Mouse (Mus musculus): ENCODE results near the gene Dpf1. TPM values are rescaled to one million over a fixed set of nuclear protein-coding genes. Genes with fewer than 3 reads are reported as not detected.

Gene Dpf1
- polyA plus RNA-seq, 1 experiment = 5.9 TPM

GRCm38 (mm10) chr7:29305263-29305988 is 1.7 kb downstream of the Dpf1 start:
- H3K36me3 ChIP-seq (ENCODE audit: control insufficient read depth, insufficient read depth, low read length, poor library complexity, severe bottlenecking) = no peaks in the 10 kb centered on the region
- H3K27me3 ChIP-seq (ENCODE audit: control insufficient read depth, insufficient read depth, low read length, poor library complexity, severe bottlenecking) = no peaks in the 10 kb centered on the region
- H3K9me3 ChIP-seq (replicated peaks; ENCODE audit: control insufficient read depth, insufficient read depth, low read length, poor library complexity, severe bottlenecking) = no peaks in the 10 kb centered on the region
- H3K27ac ChIP-seq (ENCODE audit: insufficient read depth, low read length) = peak overlapping the region; percentile 38
- H3K4me1 ChIP-seq (ENCODE audit: control insufficient read depth, insufficient read depth, low read length) = peaks cover 6% of the 10 kb centered on the region
- H3K9ac ChIP-seq (ENCODE audit: low read depth, poor library complexity, severe bottlenecking) = no peak overlapping the region
- TF ChIP-seq CTCF (IDR thresholded peaks at IDR 0.05; ENCODE audit: low read depth, low read length) = peak; percentile 1
- no peak for TF ChIP-seq EP300 (IDR thresholded peaks at IDR 0.05; ENCODE audit: insufficient read depth, low read depth, low read length)
- peak overlapping the region; percentile 15; the same call in 1 of the 2 replicates for H3K4me3 ChIP-seq (ENCODE audit: low read depth, low read length)

GRCm38 (mm10) chr7:29306108-29306507 is 2.4 kb downstream of the Dpf1 start:
- H3K9me3 ChIP-seq (replicated peaks; ENCODE audit: control insufficient read depth, insufficient read depth, low read length, poor library complexity, severe bottlenecking) = no peaks in the 10 kb centered on the region
- H3K4me1 ChIP-seq (ENCODE audit: control insufficient read depth, insufficient read depth, low read length) = peaks cover 6% of the 10 kb centered on the region
- no peak for TF ChIP-seq CTCF (IDR thresholded peaks at IDR 0.05; ENCODE audit: low read depth, low read length)
- TF ChIP-seq POLR2A (IDR thresholded peaks at IDR 0.05; ENCODE audit: insufficient read depth, low read length) = no peak
- TF ChIP-seq EP300 (IDR thresholded peaks at IDR 0.05; ENCODE audit: insufficient read depth, low read depth, low read length) = no peak
- no peak overlapping the region for H3K4me3 ChIP-seq (ENCODE audit: low read depth, low read length)
- H3K27me3 ChIP-seq (ENCODE audit: control insufficient read depth, insufficient read depth, low read length, poor library complexity, severe bottlenecking) = no peaks in the 10 kb centered on the region
- H3K27ac ChIP-seq (ENCODE audit: insufficient read depth, low read length) = peak overlapping the region; percentile 38; the same call in 1 of the 2 replicates
- no peak overlapping the region for H3K9ac ChIP-seq (ENCODE audit: low read depth, poor library complexity, severe bottlenecking)
- no peaks in the 10 kb centered on the region for H3K36me3 ChIP-seq (ENCODE audit: control insufficient read depth, insufficient read depth, low read length, poor library complexity, severe bottlenecking)

- Histone ChIP-seq H3K27ac (ENCODE audit: insufficient read depth, low read length) (no peak overlapping the region), H3K4me3 (ENCODE audit: low read depth, low read length) (no peak overlapping the region), H3K4me1 (ENCODE audit: control insufficient read depth, insufficient read depth, low read length) (peaks cover 6% of the 10 kb centered on the region), H3K27me3 (ENCODE audit: control insufficient read depth, insufficient read depth, low read length, poor library complexity, severe bottlenecking) (no peaks in the 10 kb centered on the region), H3K36me3 (ENCODE audit: control insufficient read depth, insufficient read depth, low read length, poor library complexity, severe bottlenecking) (no peaks in the 10 kb centered on the region), H3K9ac (ENCODE audit: low read depth, poor library complexity, severe bottlenecking) (no peak overlapping the region), H3K9me3 (replicated peaks; ENCODE audit: control insufficient read depth, insufficient read depth, low read length, poor library complexity, severe bottlenecking) (no peaks in the 10 kb centered on the region)
- peak; percentile 19 for TF ChIP-seq CTCF (IDR thresholded peaks at IDR 0.05; ENCODE audit: low read depth, low read length)
- no peak for TF ChIP-seq POLR2A (IDR thresholded peaks at IDR 0.05; ENCODE audit: insufficient read depth, low read length)
Observed at GRCm38 (mm10) chr7:29306619-29307018, 2.9 kb downstream of the Dpf1 start.

- Histone ChIP-seq H3K27me3 (ENCODE audit: control insufficient read depth, insufficient read depth, low read length, poor library complexity, severe bottlenecking) (no peaks in the 10 kb centered on the region), H3K27ac (ENCODE audit: insufficient read depth, low read length) (no peak overlapping the region), H3K9me3 (replicated peaks; ENCODE audit: control insufficient read depth, insufficient read depth, low read length, poor library complexity, severe bottlenecking) (no peaks in the 10 kb centered on the region), H3K4me3 (ENCODE audit: low read depth, low read length) (peak overlapping the region; percentile 66), H3K9ac (ENCODE audit: low read depth, poor library complexity, severe bottlenecking) (peak overlapping the region; percentile 23; the same call in 1 of the 2 replicates), H3K36me3 (ENCODE audit: control insufficient read depth, insufficient read depth, low read length, poor library complexity, severe bottlenecking) (no peaks in the 10 kb centered on the region), H3K4me1 (ENCODE audit: control insufficient read depth, insufficient read depth, low read length) (peaks cover 6% of the 10 kb centered on the region)
- no peak for TF ChIP-seq POLR2A (IDR thresholded peaks at IDR 0.05; ENCODE audit: insufficient read depth, low read length)
- no peak for TF ChIP-seq EP300 (IDR thresholded peaks at IDR 0.05; ENCODE audit: insufficient read depth, low read depth, low read length)
- no peak for TF ChIP-seq CTCF (IDR thresholded peaks at IDR 0.05; ENCODE audit: low read depth, low read length)
Observed at GRCm38 (mm10) chr7:29307350-29308104, 3.8 kb downstream of the Dpf1 start.

- H3K27me3 ChIP-seq (ENCODE audit: control insufficient read depth, insufficient read depth, low read length, poor library complexity, severe bottlenecking) = no peaks in the 10 kb centered on the region
- no peaks in the 10 kb centered on the region for H3K9me3 ChIP-seq (replicated peaks; ENCODE audit: control insufficient read depth, insufficient read depth, low read length, poor library complexity, severe bottlenecking)
Observed at GRCm38 (mm10) chr7:29309221-29309721, 5.5 kb downstream of the Dpf1 start.

GRCm38 (mm10) chr7:29309749-29310148 is 6.0 kb downstream of the Dpf1 start:
- Histone ChIP-seq H3K4me3 (ENCODE audit: low read depth, low read length) (peak overlapping the region; percentile 59), H3K27ac (ENCODE audit: insufficient read depth, low read length) (no peak overlapping the region), H3K9ac (ENCODE audit: low read depth, poor library complexity, severe bottlenecking) (peak overlapping the region; percentile 45), H3K4me1 (ENCODE audit: control insufficient read depth, insufficient read depth, low read length) (peaks cover 8% of the 10 kb centered on the region), H3K27me3 (ENCODE audit: control insufficient read depth, insufficient read depth, low read length, poor library complexity, severe bottlenecking) (no peaks in the 10 kb centered on the region), H3K9me3 (replicated peaks; ENCODE audit: control insufficient read depth, insufficient read depth, low read length, poor library complexity, severe bottlenecking) (no peaks in the 10 kb centered on the region), H3K36me3 (ENCODE audit: control insufficient read depth, insufficient read depth, low read length, poor library complexity, severe bottlenecking) (no peaks in the 10 kb centered on the region)
- no peak for TF ChIP-seq EP300 (IDR thresholded peaks at IDR 0.05; ENCODE audit: insufficient read depth, low read depth, low read length)
- no peak for TF ChIP-seq CTCF (IDR thresholded peaks at IDR 0.05; ENCODE audit: low read depth, low read length)
- TF ChIP-seq POLR2A (IDR thresholded peaks at IDR 0.05; ENCODE audit: insufficient read depth, low read length) = no peak

More at GRCm38 (mm10) chr7:29309221-29309721, 5.5 kb downstream of the Dpf1 start:
- Histone ChIP-seq H3K27ac (ENCODE audit: insufficient read depth, low read length) (no peak overlapping the region), H3K4me1 (ENCODE audit: control insufficient read depth, insufficient read depth, low read length) (peaks cover 8% of the 10 kb centered on the region), H3K36me3 (ENCODE audit: control insufficient read depth, insufficient read depth, low read length, poor library complexity, severe bottlenecking) (no peaks in the 10 kb centered on the region), H3K4me3 (ENCODE audit: low read depth, low read length) (peak overlapping the region; percentile 59), H3K9ac (ENCODE audit: low read depth, poor library complexity, severe bottlenecking) (peak overlapping the region; percentile 45)
- TF ChIP-seq POLR2A (IDR thresholded peaks at IDR 0.05; ENCODE audit: insufficient read depth, low read length) (no peak), EP300 (IDR thresholded peaks at IDR 0.05; ENCODE audit: insufficient read depth, low read depth, low read length) (no peak), CTCF (IDR thresholded peaks at IDR 0.05; ENCODE audit: low read depth, low read length) (no peak)
